In the genomic region with DNA sequence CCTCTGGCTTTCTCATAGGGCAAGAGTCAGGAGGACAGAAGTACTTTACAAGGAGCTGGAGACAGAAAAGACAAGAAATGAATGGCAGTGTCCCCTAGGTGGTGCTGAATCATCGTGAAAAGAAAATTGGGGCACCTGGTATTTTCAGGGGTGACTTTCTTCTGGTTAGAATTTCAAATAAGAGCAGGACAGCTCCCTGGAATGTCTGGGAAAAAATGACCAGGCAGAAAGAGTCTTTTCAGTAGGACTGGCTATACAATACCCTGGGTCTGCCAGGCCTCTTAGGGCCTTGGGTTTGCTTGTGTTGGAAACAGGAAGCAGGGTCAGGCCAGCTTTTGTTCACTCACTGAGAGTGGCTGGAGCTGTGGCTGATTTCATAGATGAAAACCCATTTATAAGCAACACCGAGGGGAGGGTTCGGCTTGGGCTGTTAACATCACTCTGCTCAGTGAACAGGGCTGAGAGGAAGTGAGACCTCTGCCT, we compare ENCODE assay signal across 8 mouse cellular contexts. TPM values are rescaled to one million over a fixed set of nuclear protein-coding genes. Genes with fewer than 3 reads are reported as not detected.
DNase-seq lines count a peak whose midpoint lies in the region; ATAC-seq and TF ChIP-seq lines count a peak whose summit lies in the region.

No protein-coding gene starts in this region.

- 12% methylated on average over 3 of the region's 3 CpGs for WGBS in thymus, adult 2 months
- WGBS in heart, embryonic 14.5 days: 34% methylated on average over 3 of the region's 3 CpGs
- 4% methylated on average over 3 of the region's 3 CpGs for WGBS in kidney, embryonic 16.5 days
- 11% methylated on average over 3 of the region's 3 CpGs for WGBS in limb, embryonic 12.5 days
- 4% methylated on average over 3 of the region's 3 CpGs for WGBS in neural tube, embryonic 13.5 days

- no peaks in the 10 kb centered on the region for H3K36me3 ChIP-seq in thymus, adult 2 months (ENCODE audit: control insufficient read depth, insufficient read depth, low read length)
- no peaks in the 10 kb centered on the region for H3K36me3 ChIP-seq in heart, embryonic 14.5 days (ENCODE audit: control insufficient read depth, insufficient read depth, low read length)
- H3K36me3 ChIP-seq in kidney, embryonic 16.5 days (ENCODE audit: insufficient read depth, low read length): no peaks in the 10 kb centered on the region
- no peaks in the 10 kb centered on the region for H3K36me3 ChIP-seq in limb, embryonic 12.5 days
- H3K36me3 ChIP-seq in neural tube, embryonic 13.5 days: no peaks in the 10 kb centered on the region

- H3K27me3 ChIP-seq in thymus, adult 2 months (ENCODE audit: control insufficient read depth, insufficient read depth, low read length): no peaks in the 10 kb centered on the region
- H3K27me3 ChIP-seq in heart, embryonic 14.5 days (ENCODE audit: control insufficient read depth, insufficient read depth, low read length): 0 out of 2 replicates have a peak, but pooled peaks cover 3% of the 10 kb centered on the region
- no peaks in the 10 kb centered on the region for H3K27me3 ChIP-seq in kidney, embryonic 16.5 days (ENCODE audit: insufficient read depth, low read length)
- H3K27me3 ChIP-seq in limb, embryonic 12.5 days: no peaks in the 10 kb centered on the region
- H3K27me3 ChIP-seq in neural tube, embryonic 13.5 days: no peaks in the 10 kb centered on the region

- ATAC-seq in heart, embryonic 14.5 days (ENCODE audit: insufficient number of reproducible peaks, insufficient read depth, low FRiP score, low read depth): peak; percentile 43; the same call in 1 of the 2 replicates
- ATAC-seq in kidney, embryonic 16.5 days (ENCODE audit: low FRiP score, low TSS enrichment): peak; percentile 69
- ATAC-seq in limb, embryonic 12.5 days (ENCODE audit: insufficient number of reproducible peaks, insufficient read depth, low FRiP score, low TSS enrichment, low read depth): peak; percentile 73; the same call in 1 of the 2 replicates
- peak; percentile 71 for ATAC-seq in neural tube, embryonic 13.5 days (ENCODE audit: low read depth)
- ATAC-seq in erythroid progenitor cell, adult 5-6 weeks (replicated peaks; ENCODE audit: low FRiP score, poor library complexity, severe bottlenecking): no peak

- no peaks in the 10 kb centered on the region for H3K9me3 ChIP-seq in heart, embryonic 14.5 days (ENCODE audit: control insufficient read depth, low read length)
- no peaks in the 10 kb centered on the region for H3K9me3 ChIP-seq in kidney, embryonic 16.5 days (ENCODE audit: low read length)
- H3K9me3 ChIP-seq in limb, embryonic 12.5 days: no peaks in the 10 kb centered on the region
- H3K9me3 ChIP-seq in neural tube, embryonic 13.5 days: no peaks in the 10 kb centered on the region

- no peak overlapping the region for H3K9ac ChIP-seq in heart, embryonic 14.5 days (ENCODE audit: low read length)
- no peak overlapping the region for H3K9ac ChIP-seq in kidney, embryonic 16.5 days (replicated peaks; ENCODE audit: low read length)
- no peak overlapping the region for H3K9ac ChIP-seq in limb, embryonic 12.5 days (replicated peaks)
- no peak overlapping the region for H3K9ac ChIP-seq in neural tube, embryonic 13.5 days

- no peak for TF ChIP-seq CTCF in thymus, adult 2 months (IDR thresholded peaks at IDR 0.05; ENCODE audit: borderline replicate concordance, control insufficient read depth, extremely low read depth, insufficient read depth, low read length, poor library complexity)

- H3K27ac ChIP-seq in thymus, adult 2 months (ENCODE audit: control insufficient read depth, insufficient read depth, low read length): no peak overlapping the region
- peak overlapping the region in 1 of 2 experiments; percentile 62; a peak in 2 of 4 replicates for H3K27ac ChIP-seq in heart, embryonic 14.5 days (replicated peaks in 1 of 2; ENCODE audit: control insufficient read depth in 1 of 2, insufficient read depth in 1 of 2, low read depth in 2 of 2, low read length in 2 of 2)
- H3K27ac ChIP-seq in kidney, embryonic 16.5 days (ENCODE audit: low read length): peak overlapping the region; percentile 33
- peak overlapping the region; percentile 53; the same call in 1 of the 2 replicates for H3K27ac ChIP-seq in limb, embryonic 12.5 days
- H3K27ac ChIP-seq in neural tube, embryonic 13.5 days (replicated peaks): peak overlapping the region; percentile 74

- peak; percentile 10 for DNase-seq in thymus, adult 2 months
- DNase-seq in thymus, postnatal 36 days: no peak
- DNase-seq in embryo, embryonic 10 days (ENCODE audit: low spot score): peak; percentile 70

- no peak overlapping the region for H3K4me3 ChIP-seq in thymus, adult 2 months (ENCODE audit: control insufficient read depth, insufficient read depth, low read length)
- no peak overlapping the region for H3K4me3 ChIP-seq in heart, embryonic 14.5 days (ENCODE audit: control insufficient read depth in 1 of 2, insufficient read depth in 1 of 2, low read depth in 1 of 2, low read length in 2 of 2)
- no peak overlapping the region for H3K4me3 ChIP-seq in kidney, embryonic 16.5 days (ENCODE audit: low read length)
- no peak overlapping the region for H3K4me3 ChIP-seq in limb, embryonic 12.5 days (replicated peaks)
- no peak overlapping the region for H3K4me3 ChIP-seq in neural tube, embryonic 13.5 days

- H3K4me2 ChIP-seq in heart, embryonic 14.5 days (ENCODE audit: low read length): no peak overlapping the region
- H3K4me2 ChIP-seq in kidney, embryonic 16.5 days (replicated peaks; ENCODE audit: low read depth, low read length): no peak overlapping the region
- no peak overlapping the region for H3K4me2 ChIP-seq in limb, embryonic 12.5 days
- H3K4me2 ChIP-seq in neural tube, embryonic 13.5 days: no peak overlapping the region

- no peaks in the 10 kb centered on the region for H3K4me1 ChIP-seq in thymus, adult 2 months (replicated peaks; ENCODE audit: control insufficient read depth, insufficient read depth, low read length)
- no peaks in the 10 kb centered on the region; a peak in 1 of 4 replicates for H3K4me1 ChIP-seq in heart, embryonic 14.5 days (ENCODE audit: control insufficient read depth in 2 of 2, insufficient read depth in 2 of 2, low read length in 2 of 2)
- peaks cover 6% of the 10 kb centered on the region; the same call in 1 of the 2 replicates for H3K4me1 ChIP-seq in kidney, embryonic 16.5 days (ENCODE audit: insufficient read depth, low read length)
- H3K4me1 ChIP-seq in limb, embryonic 12.5 days (replicated peaks): peaks cover 27% of the 10 kb centered on the region
- H3K4me1 ChIP-seq in neural tube, embryonic 13.5 days (replicated peaks): peaks cover 44% of the 10 kb centered on the region

- TF ChIP-seq POLR2A in thymus, adult 2 months (IDR thresholded peaks at IDR 0.05; ENCODE audit: control insufficient read depth, extremely low read depth, insufficient read depth, low read length, poor library complexity): no peak

RNA-seq across cellular contexts. Expression of a gene that starts 5.8 kb away (rescaled TPM):
- polyA plus RNA-seq in thymus, adult 2 months (2012; rRNA removed): not detected in 2 replicates
- 0.15 TPM in 1 of 2 replicates, not detected in the other for polyA plus RNA-seq in heart, embryonic 14.5 days (2014; fragmentation: Nextera tagmentation; extraction: Ambion mirVana)
- not detected in 2 replicates for polyA plus RNA-seq in kidney, embryonic 16.5 days (2015; fragmentation: Nextera tagmentation; extraction: Ambion mirVana)
- polyA plus RNA-seq in limb, embryonic 12.5 days (2016; fragmentation: Nextera tagmentation; extraction: Ambion mirVana): 0.23 and 0.44 TPM in 2 replicates
- 0.14 TPM in 1 of 2 replicates, not detected in the other for polyA plus RNA-seq in neural tube, embryonic 13.5 days (2015; fragmentation: Nextera tagmentation; extraction: Ambion mirVana)
- total RNA-seq in erythroid progenitor cell, adult 5-6 weeks (2015; ENCODE audit: low replicate concordance): not detected in 2 replicates
- total RNA-seq in erythroid progenitor cell, adult 5-6 weeks (2017; ENCODE audit: low replicate concordance): not detected in 2 replicates

RNA-seq across cellular contexts. Expression of a gene that starts 32.8 kb away (rescaled TPM):
- 3.1 and 5.3 TPM in 2 replicates for polyA plus RNA-seq in thymus, adult 2 months (2012; rRNA removed)
- 56.0 and 63.9 TPM in 2 replicates for polyA plus RNA-seq in heart, embryonic 14.5 days (2014; fragmentation: Nextera tagmentation; extraction: Ambion mirVana)
- polyA plus RNA-seq in kidney, embryonic 16.5 days (2015; fragmentation: Nextera tagmentation; extraction: Ambion mirVana): 54.8 and 59.8 TPM in 2 replicates
- polyA plus RNA-seq in limb, embryonic 12.5 days (2016; fragmentation: Nextera tagmentation; extraction: Ambion mirVana): 61.5 and 65.5 TPM in 2 replicates
- 37.5 and 38.3 TPM in 2 replicates for polyA plus RNA-seq in neural tube, embryonic 13.5 days (2015; fragmentation: Nextera tagmentation; extraction: Ambion mirVana)
- 7.6 and 46.9 TPM in 2 replicates for total RNA-seq in erythroid progenitor cell, adult 5-6 weeks (2015; ENCODE audit: low replicate concordance)
- 2.6 and 9.1 TPM in 2 replicates for total RNA-seq in erythroid progenitor cell, adult 5-6 weeks (2017; ENCODE audit: low replicate concordance)

RNA-seq across cellular contexts. Expression of a gene that starts 33.1 kb away (rescaled TPM):
- not detected in 2 replicates for polyA plus RNA-seq in thymus, adult 2 months (2012; rRNA removed)
- polyA plus RNA-seq in heart, embryonic 14.5 days (2014; fragmentation: Nextera tagmentation; extraction: Ambion mirVana): not detected in 2 replicates
- polyA plus RNA-seq in kidney, embryonic 16.5 days (2015; fragmentation: Nextera tagmentation; extraction: Ambion mirVana): 0.10 and 0.11 TPM in 2 replicates
- polyA plus RNA-seq in limb, embryonic 12.5 days (2016; fragmentation: Nextera tagmentation; extraction: Ambion mirVana): not detected in 2 replicates
- polyA plus RNA-seq in neural tube, embryonic 13.5 days (2015; fragmentation: Nextera tagmentation; extraction: Ambion mirVana): 0.25 and 0.29 TPM in 2 replicates
- total RNA-seq in erythroid progenitor cell, adult 5-6 weeks (2015; ENCODE audit: low replicate concordance): not detected in 2 replicates
- not detected in 2 replicates for total RNA-seq in erythroid progenitor cell, adult 5-6 weeks (2017; ENCODE audit: low replicate concordance)

Comparison
In these comparisons a context has a peak if more than half of its experiments do, and no peak if none do; other contexts are left out.
1. DNase-seq: peak in thymus, adult 2 months (single experiment) and embryo, embryonic 10 days (single experiment); none in thymus, postnatal 36 days (0 of 2).